Mouse (Mus musculus): Measurements from ENCODE around the gene Wnk2.

The Wnk2 gene

GRCm38 (mm10) chr13:49143323-49143722, 4.5 kb downstream of the Wnk2 start:
- no peak for DNase-seq (ENCODE audit: low spot score in 2 of 2)

GRCm38 (mm10) chr13:49142396-49142795, 5.4 kb downstream of the Wnk2 start:
- no peak for DNase-seq (ENCODE audit: low spot score in 2 of 2)

GRCm38 (mm10) chr13:49140567-49140966, 7.2 kb downstream of the Wnk2 start:
- DNase-seq (ENCODE audit: low spot score in 2 of 2): no peak

GRCm38 (mm10) chr13:49134491-49134890, 13.3 kb downstream of the Wnk2 start:
- no peak for DNase-seq (ENCODE audit: low spot score in 2 of 2)

- DNase-seq (ENCODE audit: low spot score in 2 of 2): peak in 1 of 2 experiments; percentile 57
These were observed 14.7 kb downstream of the Wnk2 start for GRCm38 (mm10) chr13:49133125-49133524.

- DNase-seq (ENCODE audit: low spot score in 2 of 2): peak in 1 of 2 experiments; percentile 30
These were observed 15.7 kb downstream of the Wnk2 start for GRCm38 (mm10) chr13:49131946-49132687.

GRCm38 (mm10) chr13:49131342-49131855, 16.4 kb downstream of the Wnk2 start:
- DNase-seq (ENCODE audit: low spot score in 2 of 2): no peak

- peak in 1 of 2 experiments; percentile 39 for DNase-seq (ENCODE audit: low spot score in 2 of 2)
These were observed 18.0 kb downstream of the Wnk2 start for GRCm38 (mm10) chr13:49129845-49130244.

- DNase-seq (ENCODE audit: low spot score in 2 of 2): no peak
These were observed 18.7 kb downstream of the Wnk2 start for GRCm38 (mm10) chr13:49129154-49129553.

- no peak for DNase-seq (ENCODE audit: low spot score in 2 of 2)
These were observed 19.8 kb downstream of the Wnk2 start for GRCm38 (mm10) chr13:49127844-49128631.

- no peak for DNase-seq (ENCODE audit: low spot score in 2 of 2)
These were observed 25.7 kb downstream of the Wnk2 start for GRCm38 (mm10) chr13:49122106-49122505.

GRCm38 (mm10) chr13:49117563-49117962, 30.3 kb downstream of the Wnk2 start:
- DNase-seq (ENCODE audit: low spot score in 2 of 2): no peak

- DNase-seq (ENCODE audit: low spot score in 2 of 2): no peak
These were observed 32.9 kb downstream of the Wnk2 start for GRCm38 (mm10) chr13:49114921-49115320.

GRCm38 (mm10) chr13:49114116-49114515, 33.7 kb downstream of the Wnk2 start:
- no peak for DNase-seq (ENCODE audit: low spot score in 2 of 2)

- no peak for DNase-seq (ENCODE audit: low spot score in 2 of 2)
These were observed 34.5 kb downstream of the Wnk2 start for GRCm38 (mm10) chr13:49113345-49113744.

- DNase-seq (ENCODE audit: low spot score in 2 of 2): no peak
These were observed 35.2 kb downstream of the Wnk2 start for GRCm38 (mm10) chr13:49112652-49113051.

- no peak for DNase-seq (ENCODE audit: low spot score in 2 of 2)
These were observed 38.1 kb downstream of the Wnk2 start for GRCm38 (mm10) chr13:49109665-49110064.

- no peak for DNase-seq (ENCODE audit: low spot score in 2 of 2)
These were observed 39.5 kb downstream of the Wnk2 start for GRCm38 (mm10) chr13:49108119-49108846.

GRCm38 (mm10) chr13:49103913-49104312, 43.9 kb downstream of the Wnk2 start:
- no peak for DNase-seq (ENCODE audit: low spot score in 2 of 2)

- DNase-seq (ENCODE audit: low spot score in 2 of 2): peak in 1 of 2 experiments; percentile 22
These were observed 44.6 kb downstream of the Wnk2 start for GRCm38 (mm10) chr13:49103235-49103634.

GRCm38 (mm10) chr13:49100417-49100816, 47.4 kb downstream of the Wnk2 start:
- peak; percentile 61 to 76 for DNase-seq (ENCODE audit: low spot score in 2 of 2)

- no peak for DNase-seq (ENCODE audit: low spot score in 2 of 2)
These were observed 51.0 kb downstream of the Wnk2 start for GRCm38 (mm10) chr13:49096826-49097225.
